Mouse (Mus musculus): ENCODE results near the gene Lamtor3. TPM values are rescaled to one million over a fixed set of nuclear protein-coding genes. Genes with fewer than 3 reads are reported as not detected.

The Lamtor3 gene
- polyA plus RNA-seq, 1 experiment from 2014 or later, result 136 TPM

Other genes with a start within 250 kb of the Lamtor3 start
- not detected in 2 replicates for gene Gm21962, start 247.0 kb upstream of the Lamtor3 start, polyA plus RNA-seq (2015; fragmentation: Nextera tagmentation; extraction: Ambion mirVana)
- 1,422 and 1,532 TPM in 2 replicates for gene H2afz, start 54.0 kb upstream of the Lamtor3 start, polyA plus RNA-seq (2015; fragmentation: Nextera tagmentation; extraction: Ambion mirVana)
- gene Dnajb14, start 50.8 kb upstream of the Lamtor3 start, polyA plus RNA-seq (2015; fragmentation: Nextera tagmentation; extraction: Ambion mirVana), result 12.9 and 14.4 TPM in 2 replicates
- 3.7 and 4.3 TPM in 2 replicates for gene Dapp1, start 63.0 kb downstream of the Lamtor3 start, polyA plus RNA-seq (2015; fragmentation: Nextera tagmentation; extraction: Ambion mirVana)
- 0.14 and 0.22 TPM in 2 replicates for gene 1110002E22Rik, start 146.5 kb downstream of the Lamtor3 start, polyA plus RNA-seq (2015; fragmentation: Nextera tagmentation; extraction: Ambion mirVana)
- gene Gm5105, start 148.9 kb downstream of the Lamtor3 start, polyA plus RNA-seq (2015; fragmentation: Nextera tagmentation; extraction: Ambion mirVana), result 0.15 TPM in 1 of 2 replicates, not detected in the other
- gene Trmt10a, start 224.9 kb downstream of the Lamtor3 start, polyA plus RNA-seq (2015; fragmentation: Nextera tagmentation; extraction: Ambion mirVana), result 7.0 and 7.5 TPM in 2 replicates
- gene Mttp, start 226.5 kb downstream of the Lamtor3 start, polyA plus RNA-seq (2015; fragmentation: Nextera tagmentation; extraction: Ambion mirVana), result 8.6 and 8.7 TPM in 2 replicates